Mouse (Mus musculus) kidney, postnatal 4 days (tissue): ENCODE data around the gene Otub2.

ENCODE experiments used
- DNase-seq, 2 experiments: peaks; one replicate each; pipeline ENCODE4 v3.0.0; 2021; ENCODE audit warnings: mixed read lengths in 2 of 2

Gene Otub2

DNA sequence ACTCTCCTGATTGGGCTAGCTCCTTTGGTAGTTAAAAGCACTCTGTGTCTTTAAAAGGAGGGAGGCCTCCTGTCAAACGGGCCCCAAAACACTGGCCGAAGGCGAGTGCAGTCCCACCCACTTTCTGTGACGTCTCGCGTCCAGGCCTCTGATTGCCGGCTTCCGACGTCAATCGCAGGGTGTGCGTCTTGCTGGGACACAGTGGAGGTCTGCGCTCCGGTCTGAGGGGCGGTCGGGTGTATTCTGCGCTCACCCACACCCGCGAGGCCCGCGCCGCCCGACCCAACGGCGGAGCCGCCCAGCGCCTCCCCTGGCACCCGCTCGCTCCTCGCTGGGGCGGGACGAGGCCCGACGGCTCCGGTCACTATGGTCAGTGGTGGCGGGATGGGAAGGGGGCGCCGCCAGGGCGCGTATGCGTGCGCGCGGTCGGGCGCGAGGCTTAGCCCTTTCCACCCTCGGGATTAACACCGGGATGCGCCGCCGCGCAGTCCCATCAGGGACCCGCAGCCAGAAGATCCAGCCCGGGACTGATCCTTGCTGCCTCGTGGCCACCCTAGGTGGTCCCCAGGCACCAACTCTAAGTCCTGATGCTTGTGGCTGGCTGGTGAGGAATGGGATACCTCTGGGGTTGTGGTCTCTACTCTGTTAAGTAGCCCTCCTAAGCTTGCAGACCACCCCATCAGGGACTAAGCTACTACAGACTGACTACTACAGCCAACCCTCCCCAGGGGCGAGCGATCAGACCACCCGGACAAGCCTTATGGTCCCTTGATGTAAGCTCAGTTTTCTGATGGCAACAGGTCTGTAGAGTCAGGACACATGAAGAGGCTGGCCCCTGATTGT lies at the start of gene Otub2:
Gene Otub2 (plus strand): TSS at position 178 of the 843 bp plus-strand sequence.
- peak; percentile 98 for DNase-seq

- DNase-seq, result peak in 1 of 2 experiments; percentile 18
Observed at GRCm38 (mm10) chr12:103341212-103341611, 47.3 kb upstream of the Otub2 start.

- peak in 1 of 2 experiments; percentile 32 for DNase-seq
Observed at GRCm38 (mm10) chr12:103343456-103343855, 45.0 kb upstream of the Otub2 start.

DNA sequence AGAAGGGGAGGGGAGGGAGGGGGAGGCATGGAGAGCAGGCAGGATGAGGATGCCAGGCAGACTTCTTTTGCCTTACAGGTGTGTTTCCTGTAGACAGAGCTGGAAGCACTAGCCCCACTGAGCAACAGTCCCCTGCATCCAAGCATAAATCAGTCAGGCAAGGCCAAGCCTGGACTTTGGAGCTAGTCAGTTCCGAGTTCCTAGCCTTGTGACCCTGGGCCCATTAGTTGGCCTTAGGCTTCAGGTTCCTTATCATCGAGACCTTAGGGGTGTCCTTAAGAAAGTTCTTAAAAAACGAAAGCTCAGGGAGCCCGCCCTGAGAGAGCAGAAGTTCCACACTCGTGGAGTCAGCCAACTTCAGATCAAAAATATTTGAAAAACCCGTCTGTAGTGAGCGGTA lies 43.5 kb upstream of the Otub2 start:
- no peak for DNase-seq

- no peak for DNase-seq
Observed at GRCm38 (mm10) chr12:103346945-103347344, 41.5 kb upstream of the Otub2 start.

- no peak for DNase-seq
Observed at GRCm38 (mm10) chr12:103347406-103347805, 41.1 kb upstream of the Otub2 start.

DNA sequence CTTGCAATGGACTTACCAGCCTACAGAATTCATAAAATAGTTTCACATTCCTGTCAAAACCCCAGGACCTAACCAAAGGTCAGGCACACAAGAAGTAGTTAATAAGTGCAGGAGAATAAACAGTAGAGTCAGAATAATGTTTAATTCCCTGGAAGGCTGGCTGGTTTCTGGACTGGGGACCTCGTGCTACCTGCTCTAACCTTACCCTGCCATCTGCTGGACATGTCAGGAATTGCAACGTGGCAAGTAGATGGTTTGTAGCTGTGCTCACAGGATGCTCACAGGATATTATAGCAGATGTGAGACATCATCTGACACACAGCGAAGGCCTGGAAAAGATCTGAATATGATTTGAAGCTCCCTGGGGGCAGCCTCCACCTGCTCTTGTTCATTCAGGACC lies 40.0 kb upstream of the Otub2 start:
- DNase-seq, result peak; percentile 92 to 93

DNA sequence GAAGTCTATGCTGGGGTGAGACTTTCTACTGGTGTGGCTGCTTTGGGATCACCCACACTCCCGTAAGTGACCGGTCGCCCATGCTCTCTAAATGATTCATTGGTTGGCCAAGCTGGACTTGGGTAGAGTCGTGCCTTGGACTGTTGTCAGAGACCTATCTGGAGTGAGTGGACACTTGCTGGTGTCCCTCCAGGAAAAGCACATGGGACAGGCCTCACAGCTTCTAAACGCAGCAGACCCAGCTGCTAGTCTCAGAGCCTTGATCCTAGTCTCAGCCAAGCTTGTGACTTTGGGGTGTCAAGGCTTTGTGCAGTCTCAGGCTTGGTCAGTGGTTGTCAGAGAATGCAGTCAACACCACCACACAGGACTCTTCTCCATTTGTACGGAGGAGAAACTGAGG lies 35.7 kb upstream of the Otub2 start:
- no peak for DNase-seq

DNA sequence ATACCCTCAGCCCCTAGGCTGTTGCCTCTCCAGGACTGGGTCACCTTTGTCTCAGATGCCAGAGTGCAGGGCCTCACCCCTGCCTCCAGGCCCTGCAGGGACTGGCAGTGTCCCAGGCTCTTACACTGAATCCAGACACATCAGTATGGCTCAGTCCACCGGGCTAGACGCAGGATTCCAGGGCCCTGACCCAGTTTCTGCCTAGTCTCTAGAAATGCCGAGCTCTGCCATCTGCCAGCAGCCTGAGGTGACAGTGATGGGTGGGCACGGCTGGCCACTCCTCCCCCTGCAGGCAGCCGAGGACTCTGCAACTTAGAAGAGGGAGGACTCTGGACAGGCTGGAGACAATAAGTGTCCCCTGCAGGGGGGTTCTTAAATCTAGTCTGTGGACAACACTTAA lies 34.9 kb upstream of the Otub2 start:
- peak; percentile 47 to 58 for DNase-seq

DNA sequence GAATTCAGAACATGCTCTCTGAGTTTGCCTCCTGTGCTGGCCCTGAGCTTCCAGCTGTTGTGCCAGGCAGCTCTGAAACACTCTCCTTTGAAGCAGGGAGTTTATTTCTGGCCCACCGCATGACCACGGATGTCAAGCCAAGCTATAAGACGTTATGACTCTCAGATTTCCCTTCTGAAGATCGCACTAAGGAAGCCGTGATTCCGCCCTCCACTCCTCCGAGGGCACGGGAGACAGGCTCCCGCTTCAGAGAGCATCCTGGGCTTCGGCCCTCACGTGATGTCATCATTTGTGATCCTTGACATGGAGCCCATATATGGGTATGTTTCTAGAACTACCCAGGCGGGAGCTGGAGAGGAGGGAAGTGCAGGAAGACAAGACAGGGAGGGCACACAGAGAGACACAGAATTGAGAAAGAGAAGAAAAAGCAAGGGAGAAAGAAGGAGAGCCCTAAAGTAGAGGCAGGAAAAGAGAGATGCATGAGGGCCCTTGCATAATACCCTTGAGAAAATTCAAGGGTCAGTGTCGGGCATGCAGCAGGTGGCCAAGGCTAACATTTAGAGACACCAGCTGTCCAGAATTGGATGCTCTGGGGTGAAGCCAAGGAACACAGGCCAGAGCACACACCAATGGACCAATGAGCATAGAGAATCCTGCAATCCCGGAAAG lies 32.6 kb upstream of the Otub2 start, which contains the start of gene Asb2:
Gene Asb2 (minus strand): TSS at position 256 of the 669 bp plus-strand sequence.
- peak in 1 of 2 experiments; percentile 52 for DNase-seq

- no peak for DNase-seq
Observed at GRCm38 (mm10) chr12:103356415-103356748, 32.1 kb upstream of the Otub2 start.

DNA sequence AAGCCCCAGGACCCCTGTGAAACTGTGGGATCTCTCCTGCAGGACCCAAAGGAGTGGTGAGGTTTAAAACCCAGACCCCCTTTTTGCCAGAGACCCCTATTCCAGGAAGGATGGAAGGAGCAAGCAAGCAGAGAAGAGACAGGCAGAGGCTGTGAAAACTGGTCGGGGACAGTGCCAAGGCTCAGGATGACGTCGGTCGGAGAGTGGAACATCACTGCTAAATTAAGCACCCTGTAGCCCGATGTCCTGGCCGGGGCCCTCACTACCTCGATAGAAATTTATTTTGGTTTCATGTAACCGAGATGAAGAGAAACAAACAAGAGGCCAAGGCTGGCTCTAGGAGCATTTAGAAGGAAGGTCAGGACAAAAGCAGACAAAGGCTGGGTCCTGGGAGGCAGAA lies 30.3 kb upstream of the Otub2 start:
- no peak for DNase-seq

DNA sequence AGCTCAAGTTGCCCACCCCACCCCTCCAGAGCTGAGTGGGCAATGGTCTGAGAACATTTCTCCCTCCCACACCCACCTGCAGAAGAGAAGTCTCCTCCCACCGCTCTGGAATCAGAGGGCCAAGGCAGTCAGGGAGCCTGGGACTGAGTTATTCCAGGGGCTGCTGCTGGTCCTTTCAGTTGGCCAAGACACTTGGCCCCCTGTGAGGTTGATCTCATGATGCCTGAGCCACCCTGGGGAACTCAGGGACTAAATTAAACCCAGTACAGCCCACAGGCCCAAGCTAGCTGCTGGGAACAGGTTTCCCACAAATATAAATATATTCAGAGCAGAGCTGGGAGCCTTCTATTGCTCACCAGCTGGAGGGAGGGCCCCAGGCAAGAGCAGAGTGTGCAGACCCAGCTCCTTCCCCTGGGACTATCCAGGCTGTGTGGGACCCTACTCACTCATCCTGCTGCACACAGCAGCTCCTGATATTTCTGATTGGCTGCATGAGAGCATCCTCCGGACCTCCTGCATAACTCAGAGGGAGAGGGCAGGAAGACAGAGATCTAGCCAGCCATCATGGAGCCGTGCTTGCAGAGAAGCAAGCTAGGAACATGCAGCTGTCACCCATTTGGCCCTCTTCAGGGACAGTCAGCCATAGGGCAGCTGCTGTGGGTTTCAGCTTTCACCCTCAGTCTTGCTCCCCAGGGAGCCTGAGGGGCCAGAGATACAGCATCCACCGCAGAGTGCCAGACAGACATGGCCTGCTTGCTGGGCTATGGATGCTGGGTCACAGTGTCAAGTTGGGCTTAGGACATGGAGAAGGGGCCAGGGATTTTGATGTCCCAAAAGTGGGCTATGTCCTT lies 29.3 kb upstream of the Otub2 start:
- no peak for DNase-seq

- no peak for DNase-seq
Observed at GRCm38 (mm10) chr12:103360812-103361211, 27.7 kb upstream of the Otub2 start.

DNA sequence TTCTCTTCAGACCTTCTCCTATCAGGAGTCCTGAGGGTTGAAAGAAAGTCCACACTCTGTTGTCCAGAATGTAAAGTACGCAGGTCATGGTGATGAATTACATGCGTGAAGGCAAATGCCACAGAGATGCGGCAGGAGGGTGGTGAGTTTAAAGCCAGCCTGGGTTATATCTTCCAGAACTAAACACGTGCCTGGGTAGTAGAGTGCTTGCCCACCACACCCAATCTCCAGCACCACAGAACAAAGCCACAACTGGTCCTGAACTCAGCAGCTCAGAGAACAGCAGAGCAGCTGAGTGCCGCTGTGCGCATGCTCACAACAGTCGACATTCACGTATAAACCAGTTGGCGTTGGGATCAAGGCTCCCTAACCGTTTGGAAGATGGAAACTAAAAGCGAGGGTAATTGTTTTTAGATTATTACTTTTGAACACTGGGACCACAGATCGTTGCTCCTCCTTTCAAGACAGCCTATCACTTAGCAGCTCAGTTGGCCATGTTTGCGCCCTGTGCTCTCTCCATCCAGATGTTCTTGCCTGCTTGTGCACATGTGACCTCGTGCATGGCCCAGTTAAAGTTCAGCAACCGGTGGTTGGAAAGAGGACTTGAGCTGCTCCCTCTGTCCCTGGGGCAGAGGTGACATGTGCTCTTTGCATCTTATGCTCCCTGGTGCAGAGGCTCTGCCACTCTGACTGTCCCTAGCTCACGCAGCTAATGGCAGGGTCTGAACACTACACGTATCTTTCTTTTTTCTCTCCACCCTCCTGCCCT lies 26.8 kb upstream of the Otub2 start:
- no peak for DNase-seq

DNA sequence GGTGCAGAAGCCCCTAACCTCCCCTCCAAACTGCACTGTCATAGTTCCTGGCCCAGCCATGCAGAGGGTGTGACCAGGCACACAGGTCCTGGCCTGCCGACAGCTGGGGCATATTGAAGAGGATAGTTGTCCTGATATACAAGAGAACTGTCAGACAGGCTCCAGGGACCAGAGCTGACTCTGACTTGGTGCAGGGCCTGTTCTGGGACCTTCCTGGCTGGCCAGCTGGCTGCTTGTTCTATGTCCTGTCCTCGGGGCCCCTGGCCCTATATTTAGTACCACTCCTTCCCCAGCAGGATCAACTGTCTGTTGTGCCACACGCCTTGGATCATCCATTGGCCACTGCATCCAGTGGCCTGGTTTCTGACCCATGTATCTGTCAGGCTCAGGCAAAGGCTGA lies 26.1 kb upstream of the Otub2 start:
- no peak for DNase-seq

GRCm38 (mm10) chr12:103367171-103367570 lies 21.3 kb upstream of the Otub2 start:
- DNase-seq, result no peak

- peak; percentile 89 for DNase-seq
Observed at GRCm38 (mm10) chr12:103367620-103368325, 20.7 kb upstream of the Otub2 start.

- DNase-seq, result no peak
Observed at GRCm38 (mm10) chr12:103368326-103368669, 20.2 kb upstream of the Otub2 start.

DNA sequence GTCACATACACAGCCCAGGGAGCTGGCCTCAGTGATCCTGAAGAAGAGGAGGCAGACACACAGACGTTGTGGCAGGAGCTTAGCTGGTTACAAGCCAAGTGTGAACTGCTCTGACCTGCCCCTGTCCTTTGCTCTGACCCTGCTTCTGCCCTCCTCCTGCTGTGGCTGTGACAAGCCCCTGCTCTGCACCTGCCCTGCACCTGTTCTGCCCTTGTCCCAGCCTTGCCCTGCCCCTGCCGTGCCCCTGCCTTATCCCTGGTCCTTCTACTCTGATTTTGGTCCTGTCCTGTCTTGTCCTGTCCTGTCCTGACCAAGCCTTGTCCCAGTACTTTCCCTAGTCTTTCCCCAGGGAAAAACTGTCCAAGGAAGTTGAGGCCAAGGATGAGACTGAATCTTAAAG lies 19.7 kb upstream of the Otub2 start:
- no peak for DNase-seq

DNA sequence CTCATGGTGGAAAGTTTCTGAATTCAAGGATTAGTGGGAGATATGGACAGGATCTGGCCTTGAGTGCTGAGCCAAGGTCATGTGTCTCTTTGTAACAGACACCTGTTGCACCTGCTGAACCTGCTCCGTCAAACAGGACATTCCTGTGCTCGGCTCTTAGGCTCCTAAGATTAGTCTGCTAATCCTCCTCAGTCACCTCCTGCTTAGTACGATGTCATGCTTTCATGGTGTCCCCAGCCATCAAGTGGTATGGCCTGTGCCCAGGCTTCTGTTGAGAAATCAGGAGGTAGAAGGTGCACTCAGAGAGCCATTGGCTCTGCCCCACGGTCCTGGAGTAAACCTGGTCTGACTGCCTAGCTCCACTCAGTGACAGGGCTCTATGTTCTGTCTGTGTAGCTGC lies 17.6 kb upstream of the Otub2 start:
- DNase-seq, result no peak

DNA sequence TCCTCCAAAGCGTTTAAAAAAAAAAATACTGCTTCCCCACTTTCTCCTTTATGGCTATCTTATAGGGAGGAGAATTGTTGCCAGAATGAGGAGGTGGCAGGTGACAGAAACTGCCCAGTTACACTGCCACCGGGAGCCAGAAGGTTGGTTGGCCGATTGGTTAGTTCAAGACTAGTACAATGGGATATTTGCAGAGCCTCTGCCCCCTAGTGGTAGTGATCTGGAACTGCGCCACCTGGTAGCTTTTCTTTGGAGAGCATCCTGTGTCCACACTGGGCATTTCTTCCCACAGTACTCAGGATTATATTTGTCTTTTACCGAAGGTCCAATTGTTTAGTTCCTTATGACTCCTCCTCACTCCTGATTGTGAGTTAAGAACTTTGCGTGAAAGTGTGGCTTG lies 16.8 kb upstream of the Otub2 start:
- DNase-seq, result peak; percentile 68 to 71
